Mouse (Mus musculus) cortical plate, adult 2 months (tissue): Measurements from ENCODE around the gene Gpatch2l. TPM values are rescaled to one million over a fixed set of nuclear protein-coding genes. Genes with fewer than 3 reads are reported as not detected.

Source experiments
- H3K27ac ChIP-seq: fragments of 200-500 bp; 2 replicates; pipeline ENCODE4 v1.5.1; 2012; ENCODE audit warnings: low read length, control low read depth, inconsistent platforms; ENCODE audit not compliant: insufficient read depth
- H3K4me1 ChIP-seq: fragments of 200-500 bp; 2 replicates; pipeline ENCODE4 v1.6.1; 2011; ENCODE audit warnings: low read length; ENCODE audit not compliant: control insufficient read depth, insufficient read depth
- H3K4me3 ChIP-seq: fragments of 200-500 bp; 2 replicates; pipeline ENCODE4 v1.5.1; 2011; ENCODE audit warnings: mild to moderate bottlenecking, low read length, control low read depth; ENCODE audit not compliant: insufficient read depth
- CTCF ChIP-seq: fragments of 200-500 bp; IDR thresholded peaks from 2 replicates; pipeline ENCODE4 v1.5.1; 2011; ENCODE audit warnings: mild to moderate bottlenecking, control low read depth, low read length; ENCODE audit not compliant: insufficient read depth; ENCODE audit errors: extremely low read depth
- POLR2A ChIP-seq: fragments of 200-500 bp; IDR thresholded peaks from 2 replicates; pipeline ENCODE4 v1.6.1; 2011; ENCODE audit warnings: mild to moderate bottlenecking, low read length, control low read depth; ENCODE audit not compliant: insufficient read depth; ENCODE audit errors: extremely low read depth
- polyA plus RNA-seq: library from polyadenylated mRNA; depleted of rRNA; stranded (reverse); fragments of >200 nt; gene quantifications from 2 replicates; pipeline ENCODE4 v1.2.3, GENCODE M21; 2012

Gene Gpatch2l
- polyA plus RNA-seq, 1 experiment, result 21.2 TPM

- no peak overlapping the region for H3K4me3 ChIP-seq
- H3K27ac ChIP-seq, result no peak overlapping the region
- no peaks in the 10 kb centered on the region; the same call in 1 of the 2 replicates for H3K4me1 ChIP-seq
- TF ChIP-seq POLR2A (no peak), CTCF (no peak)
Observed at GRCm38 (mm10) chr12:86221074-86221703, 20.5 kb upstream of the Gpatch2l start.

- TF ChIP-seq POLR2A, result no peak
- no peak for TF ChIP-seq CTCF
- H3K4me1 ChIP-seq, result no peaks in the 10 kb centered on the region
- no peak overlapping the region for H3K4me3 ChIP-seq
- H3K27ac ChIP-seq, result no peak overlapping the region
Observed at GRCm38 (mm10) chr12:86234295-86234694, 7.4 kb upstream of the Gpatch2l start.

GRCm38 (mm10) chr12:86238736-86239135 is 2.9 kb upstream of the Gpatch2l start:
- no peak for TF ChIP-seq POLR2A
- no peak for TF ChIP-seq CTCF
- no peak overlapping the region for H3K4me3 ChIP-seq
- no peak overlapping the region for H3K27ac ChIP-seq
- no peaks in the 10 kb centered on the region for H3K4me1 ChIP-seq

GRCm38 (mm10) chr12:86242563-86242962 is 905 bp downstream of the Gpatch2l start:
- TF ChIP-seq POLR2A (no peak), CTCF (no peak)

GRCm38 (mm10) chr12:86243936-86244335 is 2.3 kb downstream of the Gpatch2l start:
- no peak overlapping the region for H3K27ac ChIP-seq

More at GRCm38 (mm10) chr12:86242563-86242962, 905 bp downstream of the Gpatch2l start:
- no peak overlapping the region for H3K27ac ChIP-seq
- peak overlapping the region; percentile 76 for H3K4me3 ChIP-seq
- peaks cover 12% of the 10 kb centered on the region for H3K4me1 ChIP-seq

GRCm38 (mm10) chr12:86250183-86250582 is 8.5 kb downstream of the Gpatch2l start:
- no peak for TF ChIP-seq POLR2A
- no peak for TF ChIP-seq CTCF
- Histone ChIP-seq H3K27ac (no peak overlapping the region), H3K4me1 (peaks cover 3% of the 10 kb centered on the region), H3K4me3 (no peak overlapping the region)

More at GRCm38 (mm10) chr12:86243936-86244335, 2.3 kb downstream of the Gpatch2l start:
- no peak for TF ChIP-seq CTCF
- no peak for TF ChIP-seq POLR2A
- Histone ChIP-seq H3K4me1 (peaks cover 12% of the 10 kb centered on the region), H3K4me3 (no peak overlapping the region)

GRCm38 (mm10) chr12:86254910-86255309 is 13.3 kb downstream of the Gpatch2l start:
- no peak overlapping the region for H3K27ac ChIP-seq
- TF ChIP-seq CTCF, result no peak
- TF ChIP-seq POLR2A, result no peak
- no peaks in the 10 kb centered on the region; the same call in 1 of the 2 replicates for H3K4me1 ChIP-seq
- no peak overlapping the region for H3K4me3 ChIP-seq

GRCm38 (mm10) chr12:86271626-86272025 is 30.0 kb downstream of the Gpatch2l start:
- Histone ChIP-seq H3K4me3 (no peak overlapping the region), H3K27ac (no peak overlapping the region), H3K4me1 (no peaks in the 10 kb centered on the region; the same call in 1 of the 2 replicates)
- TF ChIP-seq CTCF (no peak), POLR2A (no peak)

GRCm38 (mm10) chr12:86274246-86274645 is 32.6 kb downstream of the Gpatch2l start:
- TF ChIP-seq CTCF (no peak), POLR2A (no peak)
- Histone ChIP-seq H3K4me1 (peaks cover 3% of the 10 kb centered on the region; the same call in 1 of the 2 replicates), H3K27ac (no peak overlapping the region), H3K4me3 (no peak overlapping the region)

GRCm38 (mm10) chr12:86275731-86276130 is 34.1 kb downstream of the Gpatch2l start:
- no peak for TF ChIP-seq CTCF
- TF ChIP-seq POLR2A, result no peak
- Histone ChIP-seq H3K27ac (no peak overlapping the region), H3K4me1 (peaks cover 3% of the 10 kb centered on the region; the same call in 1 of the 2 replicates), H3K4me3 (no peak overlapping the region)
